Mouse (Mus musculus) lung, postnatal 4 days (tissue): ENCODE measurements at regions not wholly inside any gene's neighbourhood (a gene's known extent, or its start where the extent isn't known, plus 50 kb on each side); places are given as distances from the start of the nearest gene placed in this dataset.

Experiments used
- DNase-seq, 2 experiments: peaks; one replicate each; pipeline ENCODE4 v3.0.0; 2021

DNA sequence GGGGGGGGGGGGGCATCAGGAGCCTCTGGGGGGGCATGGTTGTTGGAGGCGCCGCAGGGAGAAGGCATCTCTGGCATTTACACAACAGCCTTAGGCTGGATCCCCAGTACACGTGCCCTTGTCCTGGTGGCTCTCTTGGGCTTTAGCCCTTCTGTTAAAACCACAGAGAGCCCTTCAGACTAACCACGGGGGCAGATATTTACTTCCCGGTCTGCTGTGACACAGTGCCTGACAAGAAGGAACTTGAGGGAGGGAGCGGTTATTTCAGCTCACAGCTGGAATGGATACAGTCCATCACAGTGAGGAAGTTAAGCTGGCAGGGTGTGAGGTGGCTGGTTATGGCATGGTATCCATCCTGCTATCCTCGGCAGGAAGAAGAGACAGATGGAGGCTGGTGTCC, 71.0 kb upstream of the Gm11733 start:
- peak; percentile 33 to 35 for DNase-seq

DNA sequence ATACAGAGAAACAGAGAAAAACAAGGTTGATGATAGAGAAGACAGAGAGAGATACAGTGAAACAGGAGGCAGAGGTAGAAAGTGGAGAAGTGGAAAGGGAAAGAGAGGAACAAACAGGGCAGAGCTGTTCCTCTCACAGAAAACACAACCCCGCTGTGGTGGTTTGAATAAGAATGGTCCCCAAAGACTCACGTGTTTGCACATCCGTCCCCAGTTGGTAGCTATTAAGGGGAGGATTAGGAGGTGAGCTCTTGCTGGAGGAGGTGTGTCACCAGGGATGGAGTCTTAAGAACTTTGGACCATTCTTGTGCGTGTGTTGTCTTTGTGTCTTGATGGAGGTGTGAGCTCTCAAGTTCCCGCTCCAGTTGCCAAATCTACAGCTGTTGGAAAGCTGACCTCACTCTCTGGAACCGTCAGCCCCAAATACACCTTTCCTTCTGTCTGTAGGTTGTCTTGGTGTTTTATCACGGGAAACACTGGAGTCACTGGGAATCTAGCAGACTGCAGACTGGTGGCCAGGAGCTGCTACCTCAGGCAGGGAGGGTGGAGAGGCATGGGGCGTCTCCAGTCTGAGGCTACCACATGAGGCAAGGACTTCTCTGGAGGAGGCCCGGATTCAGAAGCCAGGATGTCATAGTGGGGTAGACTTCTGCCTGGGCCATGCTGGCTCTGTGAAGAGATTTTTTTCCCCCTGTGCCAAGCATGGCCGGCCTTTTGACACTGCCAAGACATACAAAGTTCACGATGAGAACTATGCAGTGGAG, 70.0 kb upstream of the Gm11733 start:
- DNase-seq = no peak

DNA sequence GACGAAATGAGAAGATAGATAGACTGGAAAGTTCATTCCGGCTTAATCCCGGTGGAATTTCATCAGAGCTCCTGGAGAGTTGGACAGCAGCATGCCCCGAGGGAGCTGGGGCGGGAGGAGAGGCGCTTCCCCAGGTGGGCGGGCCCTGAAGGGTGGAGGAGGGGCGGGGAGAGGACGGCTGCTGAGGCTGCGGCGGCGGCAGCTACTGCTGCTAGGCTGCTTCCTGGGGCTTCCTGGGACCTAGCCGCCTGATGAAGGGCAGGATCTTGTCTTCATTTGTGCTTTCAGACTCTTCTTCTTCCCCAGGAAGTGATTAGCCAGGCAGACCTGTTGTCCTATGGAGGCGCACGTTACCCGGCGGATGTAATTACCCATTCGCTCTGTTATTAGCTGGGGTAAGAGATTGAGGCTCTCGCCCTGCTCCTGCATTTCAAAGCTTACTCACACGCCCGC, 69.3 kb upstream of the Gm11733 start:
- peak; percentile 48 to 53 for DNase-seq

GRCm38 (mm10) chr11:117415466-117415865, 68.7 kb upstream of the Gm11733 start:
- no peak for DNase-seq

GRCm38 (mm10) chr11:117415955-117416354, 68.2 kb upstream of the Gm11733 start:
- DNase-seq = peak in 1 of 2 experiments; percentile 44

GRCm38 (mm10) chr11:117416984-117417670, 67.0 kb upstream of the Gm11733 start:
- no peak for DNase-seq

DNA sequence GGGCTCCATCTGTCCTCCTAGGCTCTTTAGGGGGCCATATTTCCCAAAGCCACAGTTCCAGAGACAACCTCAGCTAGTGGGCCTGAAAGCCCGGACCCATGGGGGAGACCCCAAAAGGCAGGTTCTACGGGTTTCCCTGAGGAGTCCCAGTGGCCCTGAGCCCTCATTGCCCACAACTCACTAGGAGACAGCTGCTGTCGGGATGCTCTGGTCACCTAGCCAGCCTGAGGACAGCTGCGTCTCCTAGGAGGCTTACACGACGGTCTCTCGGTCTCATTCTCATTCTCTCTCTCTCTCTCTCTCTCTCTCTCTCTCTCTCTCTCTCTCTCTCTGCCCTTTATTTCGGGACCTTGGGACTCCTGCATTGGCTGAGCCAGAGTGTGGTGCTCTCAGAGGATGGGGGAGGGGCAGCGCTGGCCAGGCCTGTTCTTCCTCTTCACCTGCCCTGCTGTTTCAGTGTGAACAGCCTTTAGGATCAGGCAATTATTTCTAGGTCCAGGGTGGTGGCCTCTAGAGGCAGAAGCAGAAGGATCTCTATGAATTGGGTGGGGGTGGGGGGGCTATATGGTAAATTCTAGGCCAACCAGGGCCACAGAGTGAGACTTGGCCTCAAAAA, 66.1 kb upstream of the Gm11733 start:
- DNase-seq = no peak

DNA sequence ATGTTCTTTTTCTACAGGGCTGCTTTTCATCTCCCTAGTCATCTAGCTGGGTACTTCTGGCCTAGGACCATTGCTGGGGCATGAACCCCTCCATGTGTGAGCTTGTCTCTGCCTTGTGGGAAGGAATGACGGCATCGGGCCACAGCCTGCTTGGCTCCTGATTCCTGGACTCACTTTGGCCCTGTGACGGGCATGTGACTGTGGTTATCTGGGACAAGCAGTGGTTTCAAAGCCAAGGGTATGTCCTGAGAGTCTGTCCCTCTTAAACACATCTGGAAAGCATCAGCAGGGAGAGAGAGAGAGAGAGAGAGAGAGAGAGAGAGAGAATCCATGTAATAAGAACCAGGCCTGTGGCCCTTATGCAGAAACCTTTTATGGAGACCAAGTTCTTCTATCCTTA, 65.2 kb upstream of the Gm11733 start:
- no peak for DNase-seq

GRCm38 (mm10) chr11:117419351-117419969, 64.7 kb upstream of the Gm11733 start:
- no peak for DNase-seq

GRCm38 (mm10) chr11:117422713-117423112, 61.5 kb upstream of the Gm11733 start:
- DNase-seq = no peak

GRCm38 (mm10) chr11:117423422-117423821, 60.7 kb upstream of the Gm11733 start:
- no peak for DNase-seq

DNA sequence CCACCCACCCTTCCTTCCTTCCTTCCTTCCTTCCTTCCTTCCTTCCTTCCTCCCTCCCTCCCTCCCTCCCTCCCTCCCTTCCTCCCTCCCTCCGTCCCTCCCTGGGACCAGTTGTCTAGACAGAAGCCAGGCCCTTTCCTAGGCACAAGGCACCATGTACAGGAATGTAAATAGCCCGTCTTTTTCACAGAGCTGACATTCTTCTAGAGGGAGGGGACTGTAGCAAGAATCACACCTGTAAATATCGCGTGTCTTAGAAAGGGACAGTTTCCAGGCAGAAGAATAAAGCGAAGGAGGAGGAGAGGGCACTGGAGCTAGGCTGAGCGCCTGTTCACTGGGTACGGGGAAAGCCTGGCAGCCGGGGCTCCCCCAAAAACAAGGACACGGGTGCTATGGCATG, 58.7 kb upstream of the Gm11733 start:
- DNase-seq = no peak

GRCm38 (mm10) chr11:117425927-117426326, 58.2 kb upstream of the Gm11733 start:
- DNase-seq = peak in 1 of 2 experiments; percentile 16

DNA sequence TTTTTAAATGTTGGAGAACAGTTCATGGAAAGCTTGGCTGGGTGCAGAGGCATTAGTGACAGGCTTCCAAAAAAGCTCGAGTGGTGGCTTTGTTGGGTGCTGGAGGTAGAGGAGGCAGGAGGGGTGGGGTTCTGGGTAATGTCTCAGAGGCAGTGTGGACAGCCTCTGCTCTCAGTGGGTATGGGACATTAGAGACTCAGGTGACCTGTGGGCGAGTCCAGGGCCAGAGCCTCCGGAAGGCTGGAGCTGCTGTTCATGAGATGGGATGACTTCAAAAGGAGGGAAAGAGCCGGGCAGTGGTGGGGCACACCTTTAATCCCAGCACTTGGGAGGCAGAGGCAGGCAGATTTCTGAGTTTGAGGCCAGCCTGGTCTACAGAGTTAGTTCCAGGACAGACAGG, 57.5 kb upstream of the Gm11733 start:
- DNase-seq = no peak

- DNase-seq = no peak
These were observed 56.2 kb upstream of the Gm11733 start for GRCm38 (mm10) chr11:117427808-117428510.

DNA sequence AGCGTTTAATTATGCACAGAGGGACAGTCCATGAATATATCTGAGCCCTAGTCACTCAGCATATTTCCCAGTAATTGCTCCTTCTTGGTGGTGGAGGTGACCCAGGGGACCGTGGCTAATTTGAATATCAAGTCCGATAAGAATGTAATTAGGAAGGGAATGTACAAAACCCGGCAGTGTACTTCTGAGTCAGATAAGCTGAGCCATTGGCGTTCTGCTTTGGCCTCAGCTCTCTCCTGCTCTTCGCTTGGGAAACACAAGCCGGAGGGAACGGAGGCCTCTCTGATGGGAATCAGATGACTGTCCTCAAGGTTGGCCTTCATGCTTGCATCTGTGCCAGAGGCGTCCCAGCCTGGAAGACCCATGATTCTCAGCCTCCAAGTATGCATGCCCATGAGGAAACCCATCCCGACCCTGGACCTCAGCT, 54.8 kb upstream of the Gm11733 start:
- no peak for DNase-seq

DNA sequence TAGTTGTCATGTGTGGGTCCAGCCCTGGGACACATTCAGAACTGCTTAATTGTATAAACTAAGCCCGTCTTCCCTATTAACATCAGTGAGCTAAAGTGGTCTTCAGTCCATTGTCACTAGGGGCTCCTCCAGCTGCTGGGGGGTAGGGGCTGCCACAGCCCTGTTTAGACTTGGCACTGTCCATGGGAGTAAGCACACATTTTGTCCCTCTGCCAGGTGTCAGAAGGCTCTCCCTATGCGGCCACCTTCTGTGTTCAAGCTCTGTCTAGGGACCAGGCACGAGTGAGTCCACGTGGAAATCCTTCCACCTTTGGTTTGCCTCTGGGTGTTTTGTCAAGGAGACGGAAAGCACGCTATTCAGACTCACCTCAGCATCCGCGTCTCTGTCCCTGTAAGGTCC, 54.3 kb upstream of the Gm11733 start:
- DNase-seq = no peak

DNA sequence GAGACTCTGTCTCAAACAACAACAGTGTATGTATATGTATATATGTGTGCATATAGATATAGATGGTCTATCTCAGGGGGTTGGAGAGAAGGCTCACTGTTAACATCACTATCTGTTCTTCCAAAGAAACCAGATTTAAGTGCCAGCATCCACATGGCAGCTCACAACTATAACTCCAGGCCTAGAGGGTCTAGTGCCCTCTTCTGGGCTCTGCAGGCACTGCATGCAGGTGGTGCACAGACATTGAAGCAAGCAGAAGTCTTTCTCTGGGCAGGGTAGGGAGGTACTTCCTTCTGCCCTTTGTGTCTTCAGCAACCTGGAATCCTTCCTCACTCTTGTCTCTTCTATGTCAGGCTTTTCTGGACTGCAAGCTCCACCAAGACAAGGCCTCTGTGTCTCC, 50.1 kb upstream of the Gm11733 start:
- DNase-seq = peak in 1 of 2 experiments; percentile 15
